Mouse (Mus musculus): ENCODE measurements around the gene Znrf4. TPM values are rescaled to one million over a fixed set of nuclear protein-coding genes. Genes with fewer than 3 reads are reported as not detected.

Gene Znrf4
- polyA plus RNA-seq, 1 experiment from 2014 or later: not detected

GRCm38 (mm10) chr17:56474311-56474830, 37.9 kb downstream of the Znrf4 start:
- H3K27me3 ChIP-seq (ENCODE audit: control insufficient read depth, insufficient read depth, low read depth, low read length): peaks cover 74% of the 10 kb centered on the region
- 4% methylated on average over 32 of the region's 32 CpGs for WGBS (ENCODE audit: insufficient replicate concordance)
- no peak overlapping the region for H3K9ac ChIP-seq (ENCODE audit: low read depth, low read length)
- no peak for ATAC-seq (ENCODE audit: low read depth)
- peaks cover 32% of the 10 kb centered on the region for H3K4me1 ChIP-seq (ENCODE audit: control insufficient read depth, low read depth, low read length)
- H3K36me3 ChIP-seq (ENCODE audit: control insufficient read depth, insufficient read depth): no peaks in the 10 kb centered on the region
- H3K4me3 ChIP-seq (ENCODE audit: low read depth, low read length): peak overlapping the region; percentile 58; the same call in 1 of the 2 replicates
- H3K27ac ChIP-seq (ENCODE audit: low read length): no peak overlapping the region
- H3K4me2 ChIP-seq (ENCODE audit: low read depth, low read length): 0 out of 2 replicates have a peak overlapping the region, but pooled peaks have one; percentile 70
- H3K9me3 ChIP-seq (replicated peaks; ENCODE audit: control insufficient read depth, low read length): peaks cover 2% of the 10 kb centered on the region; the same call in 1 of the 2 replicates

DNA sequence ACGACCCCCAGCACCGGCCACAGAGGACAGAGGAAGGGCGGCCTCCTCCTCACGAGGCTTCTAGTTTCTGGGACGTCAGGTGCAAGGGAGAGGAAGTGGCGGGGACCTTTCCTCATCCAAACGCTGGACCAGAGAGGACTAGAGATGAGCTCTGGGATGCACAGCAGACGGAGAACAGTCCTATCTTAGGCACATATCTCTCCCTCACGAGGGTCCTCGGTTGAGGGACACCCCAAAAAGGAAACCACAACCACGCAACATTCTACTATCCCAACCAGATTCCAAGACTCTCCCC, 38.7 kb downstream of the Znrf4 start:
- no peak overlapping the region; the same call in 1 of the 2 replicates for H3K4me3 ChIP-seq (ENCODE audit: low read depth, low read length)
- peaks cover 32% of the 10 kb centered on the region for H3K4me1 ChIP-seq (ENCODE audit: control insufficient read depth, low read depth, low read length)

GRCm38 (mm10) chr17:56472733-56473610, 39.3 kb downstream of the Znrf4 start:
- Histone ChIP-seq H3K4me2 (ENCODE audit: low read depth, low read length) (peak overlapping the region; percentile 54), H3K9me3 (replicated peaks; ENCODE audit: control insufficient read depth, low read length) (peaks cover 2% of the 10 kb centered on the region), H3K4me3 (ENCODE audit: low read depth, low read length) (peak overlapping the region; percentile 42), H3K9ac (ENCODE audit: low read depth, low read length) (no peak overlapping the region), H3K27ac (ENCODE audit: low read length) (no peak overlapping the region), H3K4me1 (ENCODE audit: control insufficient read depth, low read depth, low read length) (peaks cover 32% of the 10 kb centered on the region), H3K27me3 (ENCODE audit: control insufficient read depth, insufficient read depth, low read depth, low read length) (peaks cover 75% of the 10 kb centered on the region), H3K36me3 (ENCODE audit: control insufficient read depth, insufficient read depth) (no peaks in the 10 kb centered on the region)
- 2% methylated on average over 50 of the region's 50 CpGs for WGBS (ENCODE audit: insufficient replicate concordance)
- ATAC-seq (ENCODE audit: low read depth): no peak

More for the DNA sequence above, 38.7 kb downstream of the Znrf4 start:
- under 1% methylated on average over 11 of the region's 11 CpGs for WGBS (ENCODE audit: insufficient replicate concordance)
- Histone ChIP-seq H3K36me3 (ENCODE audit: control insufficient read depth, insufficient read depth) (no peaks in the 10 kb centered on the region), H3K4me2 (ENCODE audit: low read depth, low read length) (peak overlapping the region; percentile 54), H3K27ac (ENCODE audit: low read length) (no peak overlapping the region), H3K27me3 (ENCODE audit: control insufficient read depth, insufficient read depth, low read depth, low read length) (peaks cover 75% of the 10 kb centered on the region), H3K9ac (ENCODE audit: low read depth, low read length) (no peak overlapping the region), H3K9me3 (replicated peaks; ENCODE audit: control insufficient read depth, low read length) (peaks cover 2% of the 10 kb centered on the region; the same call in 1 of the 2 replicates)
- ATAC-seq (ENCODE audit: low read depth): no peak

- Histone ChIP-seq H3K4me1 (ENCODE audit: control insufficient read depth, low read depth, low read length) (peaks cover 32% of the 10 kb centered on the region), H3K36me3 (ENCODE audit: control insufficient read depth, insufficient read depth) (no peaks in the 10 kb centered on the region), H3K27ac (ENCODE audit: low read length) (no peak overlapping the region), H3K4me3 (ENCODE audit: low read depth, low read length) (no peak overlapping the region; the same call in 1 of the 2 replicates), H3K27me3 (ENCODE audit: control insufficient read depth, insufficient read depth, low read depth, low read length) (peaks cover 75% of the 10 kb centered on the region), H3K9ac (ENCODE audit: low read depth, low read length) (no peak overlapping the region), H3K9me3 (replicated peaks; ENCODE audit: control insufficient read depth, low read length) (peaks cover 2% of the 10 kb centered on the region), H3K4me2 (ENCODE audit: low read depth, low read length) (no peak overlapping the region)
- ATAC-seq (ENCODE audit: low read depth): no peak
- WGBS (ENCODE audit: insufficient replicate concordance): 5% methylated on average over 16 of the region's 16 CpGs
These were observed 40.1 kb downstream of the Znrf4 start for GRCm38 (mm10) chr17:56472121-56472520.

GRCm38 (mm10) chr17:56471136-56471535, 41.1 kb downstream of the Znrf4 start:
- Histone ChIP-seq H3K4me2 (ENCODE audit: low read depth, low read length) (no peak overlapping the region), H3K27ac (ENCODE audit: low read length) (no peak overlapping the region), H3K9ac (ENCODE audit: low read depth, low read length) (no peak overlapping the region), H3K36me3 (ENCODE audit: control insufficient read depth, insufficient read depth) (no peaks in the 10 kb centered on the region), H3K4me1 (ENCODE audit: control insufficient read depth, low read depth, low read length) (peaks cover 32% of the 10 kb centered on the region), H3K4me3 (ENCODE audit: low read depth, low read length) (no peak overlapping the region), H3K9me3 (replicated peaks; ENCODE audit: control insufficient read depth, low read length) (no peaks in the 10 kb centered on the region; the same call in 1 of the 2 replicates), H3K27me3 (ENCODE audit: control insufficient read depth, insufficient read depth, low read depth, low read length) (peaks cover 65% of the 10 kb centered on the region)
- ATAC-seq (ENCODE audit: low read depth): no peak
- WGBS (ENCODE audit: insufficient replicate concordance): 61% methylated on average over 5 of the region's 5 CpGs

GRCm38 (mm10) chr17:56470571-56470970, 41.7 kb downstream of the Znrf4 start:
- H3K27me3 ChIP-seq (ENCODE audit: control insufficient read depth, insufficient read depth, low read depth, low read length): peaks cover 59% of the 10 kb centered on the region
- no peak overlapping the region for H3K9ac ChIP-seq (ENCODE audit: low read depth, low read length)
- H3K9me3 ChIP-seq (replicated peaks; ENCODE audit: control insufficient read depth, low read length): no peaks in the 10 kb centered on the region; the same call in 1 of the 2 replicates
- no peak overlapping the region for H3K4me3 ChIP-seq (ENCODE audit: low read depth, low read length)
- WGBS (ENCODE audit: insufficient replicate concordance): 30% methylated on average over 10 of the region's 10 CpGs
- peak overlapping the region; percentile 13; the same call in 1 of the 2 replicates for H3K4me2 ChIP-seq (ENCODE audit: low read depth, low read length)
- no peak overlapping the region for H3K27ac ChIP-seq (ENCODE audit: low read length)
- no peaks in the 10 kb centered on the region for H3K36me3 ChIP-seq (ENCODE audit: control insufficient read depth, insufficient read depth)
- peaks cover 27% of the 10 kb centered on the region for H3K4me1 ChIP-seq (ENCODE audit: control insufficient read depth, low read depth, low read length)
- ATAC-seq (ENCODE audit: low read depth): peak; percentile 66

DNA sequence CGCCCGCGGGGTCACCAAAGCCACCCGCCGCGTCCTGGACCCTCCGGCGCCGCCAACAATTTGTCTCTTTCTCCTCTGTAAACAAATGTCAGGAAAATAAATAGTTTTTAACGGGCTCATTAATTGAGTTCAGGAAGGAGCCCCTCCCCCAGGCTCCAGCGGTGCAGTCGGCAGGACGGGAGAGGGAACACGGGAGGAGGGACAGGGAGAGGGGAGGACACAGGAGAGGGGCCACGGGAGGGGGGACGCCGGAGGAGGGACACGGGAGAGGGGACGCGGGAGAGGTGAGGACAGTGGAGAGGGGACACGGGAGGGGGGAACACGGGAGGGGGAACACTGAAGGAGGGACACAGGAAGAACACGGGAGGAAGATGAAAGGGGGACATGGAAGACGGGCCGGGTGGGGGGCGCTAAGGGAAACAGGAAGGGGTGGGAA, 42.2 kb downstream of the Znrf4 start:
- peak overlapping the region; percentile 0 for H3K4me3 ChIP-seq (ENCODE audit: low read depth, low read length)
- 6% methylated on average over 25 of the region's 26 CpGs for WGBS (ENCODE audit: insufficient replicate concordance)
- peaks cover 54% of the 10 kb centered on the region for H3K27me3 ChIP-seq (ENCODE audit: control insufficient read depth, insufficient read depth, low read depth, low read length)
- no peaks in the 10 kb centered on the region; the same call in 1 of the 2 replicates for H3K9me3 ChIP-seq (replicated peaks; ENCODE audit: control insufficient read depth, low read length)
- ATAC-seq (ENCODE audit: low read depth): no peak
- H3K4me2 ChIP-seq (ENCODE audit: low read depth, low read length): peak overlapping the region; percentile 13
- H3K36me3 ChIP-seq (ENCODE audit: control insufficient read depth, insufficient read depth): no peaks in the 10 kb centered on the region
- H3K27ac ChIP-seq (ENCODE audit: low read length): no peak overlapping the region
- no peak overlapping the region for H3K9ac ChIP-seq (ENCODE audit: low read depth, low read length)
- H3K4me1 ChIP-seq (ENCODE audit: control insufficient read depth, low read depth, low read length): peaks cover 22% of the 10 kb centered on the region

GRCm38 (mm10) chr17:56469275-56469674, 43.0 kb downstream of the Znrf4 start:
- H3K36me3 ChIP-seq (ENCODE audit: control insufficient read depth, insufficient read depth): no peaks in the 10 kb centered on the region
- 27% methylated on average over 8 of the region's 8 CpGs for WGBS (ENCODE audit: insufficient replicate concordance)
- no peak overlapping the region for H3K9ac ChIP-seq (ENCODE audit: low read depth, low read length)
- no peak overlapping the region for H3K27ac ChIP-seq (ENCODE audit: low read length)
- H3K4me1 ChIP-seq (ENCODE audit: control insufficient read depth, low read depth, low read length): peaks cover 19% of the 10 kb centered on the region
- H3K27me3 ChIP-seq (ENCODE audit: control insufficient read depth, insufficient read depth, low read depth, low read length): peaks cover 46% of the 10 kb centered on the region
- H3K4me2 ChIP-seq (ENCODE audit: low read depth, low read length): no peak overlapping the region
- H3K4me3 ChIP-seq (ENCODE audit: low read depth, low read length): no peak overlapping the region
- no peaks in the 10 kb centered on the region; the same call in 1 of the 2 replicates for H3K9me3 ChIP-seq (replicated peaks; ENCODE audit: control insufficient read depth, low read length)
- no peak for ATAC-seq (ENCODE audit: low read depth)

- Histone ChIP-seq H3K9me3 (replicated peaks; ENCODE audit: control insufficient read depth, low read length) (no peaks in the 10 kb centered on the region; the same call in 1 of the 2 replicates), H3K27ac (ENCODE audit: low read length) (no peak overlapping the region), H3K4me1 (ENCODE audit: control insufficient read depth, low read depth, low read length) (peaks cover 16% of the 10 kb centered on the region), H3K27me3 (ENCODE audit: control insufficient read depth, insufficient read depth, low read depth, low read length) (peaks cover 42% of the 10 kb centered on the region), H3K4me2 (ENCODE audit: low read depth, low read length) (no peak overlapping the region), H3K9ac (ENCODE audit: low read depth, low read length) (no peak overlapping the region), H3K4me3 (ENCODE audit: low read depth, low read length) (no peak overlapping the region), H3K36me3 (ENCODE audit: control insufficient read depth, insufficient read depth) (no peaks in the 10 kb centered on the region)
- WGBS (ENCODE audit: insufficient replicate concordance): 34% methylated on average over 7 of the region's 7 CpGs
- no peak; the same call in 1 of the 2 replicates for ATAC-seq (ENCODE audit: low read depth)
These were observed 43.4 kb downstream of the Znrf4 start for GRCm38 (mm10) chr17:56468870-56469269.

Data from liver, embryonic 16.5 days (tissue).